Mouse (Mus musculus) heart, embryonic 16.5 days (tissue): ENCODE measurements at regions not wholly inside any gene's neighbourhood (a gene's known extent, or its start where the extent isn't known, plus 50 kb on each side); places are given as distances from the start of the nearest gene placed in this dataset.
A peak's percentile ranks its signal among the peaks of the same experiment; 100 is the strongest.
"Not testable (repeated sequence)": the region's sequence is repeated elsewhere in the genome, so short reads cannot be mapped to it uniquely, and the experiment has no call there.

ENCODE experiments used
- ATAC-seq: fragments of 200-750 bp; cut with Nextera tagmentation; replicated peaks from 2 replicates; pipeline ENCODE4 v1.8.0; 2017; ENCODE audit warnings: moderate number of reproducible peaks; ENCODE audit not compliant: insufficient read depth, low FRiP score; ENCODE audit errors: extremely low read depth
- H3K27ac ChIP-seq: fragments of 300-500 bp; sonication (generic); 2 replicates; pipeline ENCODE4 v1.5.1; 2014; ENCODE audit warnings: mild to moderate bottlenecking, low read length, control low read depth, moderate library complexity
- H3K27me3 ChIP-seq: fragments of 300-500 bp; sonication (generic); 2 replicates; pipeline ENCODE4 v1.6.1; 2014; ENCODE audit warnings: low read length, mixed read lengths; ENCODE audit not compliant: control insufficient read depth, insufficient read depth
- H3K36me3 ChIP-seq: fragments of 300-500 bp; sonication (generic); 2 replicates; pipeline ENCODE4 v1.6.1; 2014; ENCODE audit not compliant: control insufficient read depth, insufficient read depth
- H3K4me1 ChIP-seq: fragments of 300-500 bp; sonication (generic); 2 replicates; pipeline ENCODE4 v1.6.1; 2014; ENCODE audit warnings: low read length, mixed read lengths; ENCODE audit not compliant: control insufficient read depth, insufficient read depth
- H3K4me2 ChIP-seq: fragments of 300-500 bp; sonication (generic); 2 replicates; pipeline ENCODE4 v1.6.1; 2014; ENCODE audit warnings: low read depth, mild to moderate bottlenecking, control low read depth, low read length
- H3K4me3 ChIP-seq: fragments of 300-500 bp; sonication (generic); 2 replicates; pipeline ENCODE4 v1.5.1; 2014; ENCODE audit warnings: mild to moderate bottlenecking, control low read depth, low read length
- H3K9ac ChIP-seq: fragments of 300-500 bp; sonication (generic); 2 replicates; pipeline ENCODE4 v1.6.1; 2014; ENCODE audit warnings: low read length, control low read depth
- H3K9me3 ChIP-seq: fragments of 300-500 bp; sonication (generic); replicated peaks from 2 replicates; pipeline ENCODE4 v1.6.1; 2016; ENCODE audit warnings: low read length; ENCODE audit not compliant: control insufficient read depth
- WGBS: fragments of 180-500 bp; shearing (Covaris S2); extraction: QIAGEN DNeasy Blood & Tissue Kit; methylation state at CpG from one replicate; pipeline ENCODE4 v1.1.7; 2014; 5-methylcytosine and 5-hydroxymethylcytosine counted together

- peak; percentile 55 for ATAC-seq
- H3K9ac ChIP-seq, H3K4me1 ChIP-seq, H3K9me3 ChIP-seq, H3K4me3 ChIP-seq, H3K36me3 ChIP-seq, H3K4me2 ChIP-seq, H3K27me3 ChIP-seq: not testable (repeated sequence)
- peak overlapping the region; percentile 46 for H3K27ac ChIP-seq
- 70% methylated on average over 9 of the region's 9 CpGs for WGBS
These were observed 95.1 kb downstream of the Stard3nl start for GRCm38 (mm10) chr13:19300320-19301011.

- no peak overlapping the region for H3K4me3 ChIP-seq
- no peaks in the 10 kb centered on the region for H3K9me3 ChIP-seq
- H3K4me2 ChIP-seq = no peak overlapping the region
- no peak overlapping the region for H3K9ac ChIP-seq
- ATAC-seq = no peak
- 65% methylated on average over 1 of the region's 1 CpGs for WGBS
- no peaks in the 10 kb centered on the region for H3K36me3 ChIP-seq
- no peaks in the 10 kb centered on the region for H3K4me1 ChIP-seq
- H3K27ac ChIP-seq = no peak overlapping the region
- no peaks in the 10 kb centered on the region for H3K27me3 ChIP-seq
These were observed 99.3 kb downstream of the Stard3nl start for GRCm38 (mm10) chr13:19296325-19296724.

- no peak for ATAC-seq
- no peaks in the 10 kb centered on the region for H3K27me3 ChIP-seq
- H3K27ac ChIP-seq = no peak overlapping the region
- H3K9me3 ChIP-seq = no peaks in the 10 kb centered on the region
- H3K9ac ChIP-seq = no peak overlapping the region
- H3K36me3 ChIP-seq = no peaks in the 10 kb centered on the region
- no peaks in the 10 kb centered on the region for H3K4me1 ChIP-seq
- no peak overlapping the region for H3K4me2 ChIP-seq
- WGBS = 58% methylated on average over 2 of the region's 2 CpGs
- no peak overlapping the region for H3K4me3 ChIP-seq
These were observed 102.6 kb downstream of the Stard3nl start for GRCm38 (mm10) chr13:19293041-19293440.

GRCm38 (mm10) chr13:19283161-19283560, 112.4 kb downstream of the Stard3nl start:
- H3K4me3 ChIP-seq = no peak overlapping the region
- no peaks in the 10 kb centered on the region for H3K27me3 ChIP-seq
- 61% methylated on average over 1 of the region's 1 CpGs for WGBS
- no peak overlapping the region for H3K27ac ChIP-seq
- no peak overlapping the region for H3K4me2 ChIP-seq
- no peaks in the 10 kb centered on the region for H3K4me1 ChIP-seq
- no peaks in the 10 kb centered on the region for H3K9me3 ChIP-seq
- no peak overlapping the region for H3K9ac ChIP-seq
- H3K36me3 ChIP-seq = no peaks in the 10 kb centered on the region
- peak; percentile 32; the same call in 1 of the 2 replicates for ATAC-seq

GRCm38 (mm10) chr13:19272548-19273295, 122.9 kb downstream of the Stard3nl start:
- ATAC-seq, H3K9ac ChIP-seq, H3K9me3 ChIP-seq, H3K4me3 ChIP-seq, H3K4me2 ChIP-seq, H3K4me1 ChIP-seq, H3K27me3 ChIP-seq, H3K27ac ChIP-seq, H3K36me3 ChIP-seq: not testable (repeated sequence)
- 76% methylated on average over 6 of the region's 6 CpGs for WGBS

- not testable (repeated sequence) for H3K4me3 ChIP-seq, H3K9me3 ChIP-seq, H3K27me3 ChIP-seq, H3K4me2 ChIP-seq, H3K27ac ChIP-seq, H3K36me3 ChIP-seq, H3K4me1 ChIP-seq, ATAC-seq, H3K9ac ChIP-seq
- 69% methylated on average over 12 of the region's 12 CpGs for whole genome bisulfite sequencing
These were observed 130.6 kb downstream of the Stard3nl start for GRCm38 (mm10) chr13:19264996-19265395.

- H3K36me3 ChIP-seq, H3K4me3 ChIP-seq, H3K9me3 ChIP-seq, H3K27ac ChIP-seq, H3K4me2 ChIP-seq, ATAC-seq, H3K9ac ChIP-seq, H3K4me1 ChIP-seq, H3K27me3 ChIP-seq: not testable (repeated sequence)
- 63% methylated on average over 6 of the region's 7 CpGs for WGBS
These were observed 149.0 kb downstream of the Stard3nl start for GRCm38 (mm10) chr13:19246558-19246957.

GRCm38 (mm10) chr13:19242580-19242979, 153.0 kb downstream of the Stard3nl start:
- not testable (repeated sequence) for ATAC-seq

GRCm38 (mm10) chr13:19236340-19236739, 159.3 kb downstream of the Stard3nl start:
- no peak for ATAC-seq
- Histone ChIP-seq H3K4me2 (no peak overlapping the region), H3K9ac (no peak overlapping the region), H3K27ac (no peak overlapping the region), H3K27me3 (no peaks in the 10 kb centered on the region), H3K4me3 (no peak overlapping the region), H3K9me3 (no peaks in the 10 kb centered on the region), H3K4me1 (no peaks in the 10 kb centered on the region), H3K36me3 (no peaks in the 10 kb centered on the region)

More at GRCm38 (mm10) chr13:19242580-19242979, 153.0 kb downstream of the Stard3nl start:
- not testable (repeated sequence) for H3K4me3 ChIP-seq, H3K9ac ChIP-seq, H3K36me3 ChIP-seq, H3K4me1 ChIP-seq, H3K9me3 ChIP-seq, H3K27ac ChIP-seq, H3K4me2 ChIP-seq, H3K27me3 ChIP-seq
- 39% methylated on average over 4 of the region's 4 CpGs for WGBS
